Mouse (Mus musculus) thymus, postnatal 25 days (tissue): Measurements from ENCODE around the gene Myh7.
"Not testable (repeated sequence)": the region's sequence is repeated elsewhere in the genome, so short reads cannot be mapped to it uniquely, and the experiment has no call there.

Source experiments
- DNase-seq: peaks from one replicate; pipeline ENCODE4 v3.0.0; 2022

The Myh7 gene

DNA sequence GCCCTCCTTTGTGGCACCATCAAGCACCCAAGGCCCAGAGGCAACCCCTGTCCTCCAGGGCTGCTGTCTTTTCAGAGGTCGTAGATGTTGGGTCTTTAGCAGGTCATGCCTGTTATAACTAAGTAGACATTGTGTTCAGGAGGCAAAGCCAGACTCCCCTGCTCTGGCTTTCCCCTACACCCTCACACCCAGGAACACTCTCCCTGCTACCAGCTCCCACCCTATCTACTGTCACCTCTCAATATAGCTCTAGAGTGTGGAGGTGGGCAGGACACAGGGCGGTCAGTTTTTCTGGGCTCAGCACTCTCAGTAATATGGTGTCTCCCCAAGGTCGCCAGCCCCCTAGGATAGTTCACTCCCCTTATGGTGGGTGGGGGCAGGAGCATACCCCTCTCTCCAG lies 26.6 kb downstream of the Myh7 start:
- DNase-seq: no peak

DNA sequence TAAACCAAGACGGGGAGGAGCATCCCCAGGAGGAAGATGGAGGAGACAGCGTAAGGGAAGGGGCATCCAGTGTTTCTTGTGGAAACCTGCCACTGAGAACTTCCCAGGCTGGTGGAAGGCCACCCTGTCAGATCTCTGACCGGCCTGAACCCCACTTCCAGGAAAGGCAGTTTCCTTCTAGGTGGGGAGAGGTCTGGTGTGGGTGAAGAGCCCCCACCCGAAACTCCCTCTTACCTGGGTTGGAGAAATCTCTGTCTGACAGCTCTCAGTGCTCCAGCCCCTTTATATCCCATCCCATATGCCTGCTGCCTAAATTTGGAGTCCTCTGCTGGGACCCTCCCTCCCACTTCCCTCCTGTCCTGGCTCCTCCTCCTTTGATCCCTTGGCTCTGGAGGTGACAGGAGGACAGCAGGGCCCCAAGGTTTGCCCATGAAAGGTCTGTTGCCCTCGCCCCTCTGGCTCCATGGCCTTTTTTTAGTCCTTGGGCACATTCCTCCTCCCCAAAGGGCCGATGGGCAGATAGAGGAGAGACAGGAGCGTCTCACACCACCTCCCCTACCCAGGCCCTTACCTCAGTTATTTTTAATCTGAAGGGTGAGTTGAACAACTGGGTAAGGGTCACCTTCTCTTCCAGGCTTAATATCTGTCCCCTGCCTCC lies 28.0 kb downstream of the Myh7 start, which contains the start of gene Myh6:
Gene Myh6 (minus strand): TSS at position 608 of the 658 bp plus-strand sequence.
- DNase-seq: no peak

DNA sequence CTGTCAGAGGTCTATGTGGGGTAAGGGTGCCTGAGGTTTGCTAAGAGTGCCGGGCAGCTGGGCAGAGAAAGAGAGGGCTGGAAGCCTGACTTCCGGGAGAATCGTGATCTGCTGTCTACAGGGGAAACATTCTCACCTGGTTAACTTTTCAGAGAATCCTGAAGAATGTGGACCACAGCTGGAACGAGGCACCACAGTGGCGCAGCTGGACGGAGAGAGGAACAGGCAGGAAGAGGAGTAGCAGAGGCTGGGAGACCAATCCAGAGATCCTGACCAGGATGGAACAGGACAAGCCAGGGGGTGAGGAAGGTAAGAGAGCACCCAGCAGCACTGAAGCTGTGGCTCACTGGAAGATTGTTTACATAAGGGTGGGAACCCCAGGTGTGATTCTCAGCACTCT lies 28.8 kb downstream of the Myh7 start:
- DNase-seq: no peak

DNA sequence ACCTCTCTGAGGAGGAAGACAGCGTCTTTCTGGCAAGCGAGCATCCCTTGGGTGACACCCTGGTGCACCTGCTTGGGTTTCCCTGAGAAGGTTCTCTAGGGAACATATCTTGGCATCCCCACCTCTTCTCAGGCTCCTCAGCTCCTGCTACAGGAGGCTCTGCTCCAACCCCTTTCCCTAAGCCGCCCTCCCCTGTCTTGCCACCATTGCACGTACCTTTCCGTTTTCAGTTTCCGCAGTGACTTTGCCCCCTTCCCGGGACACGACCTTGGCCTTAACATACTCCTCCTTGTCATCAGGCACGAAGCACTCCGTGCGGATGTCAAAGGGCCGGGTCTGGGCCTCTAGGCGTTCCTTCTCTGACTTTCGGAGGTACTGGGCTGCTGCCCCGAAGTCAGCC lies 29.4 kb downstream of the Myh7 start:
- no peak for DNase-seq

DNA sequence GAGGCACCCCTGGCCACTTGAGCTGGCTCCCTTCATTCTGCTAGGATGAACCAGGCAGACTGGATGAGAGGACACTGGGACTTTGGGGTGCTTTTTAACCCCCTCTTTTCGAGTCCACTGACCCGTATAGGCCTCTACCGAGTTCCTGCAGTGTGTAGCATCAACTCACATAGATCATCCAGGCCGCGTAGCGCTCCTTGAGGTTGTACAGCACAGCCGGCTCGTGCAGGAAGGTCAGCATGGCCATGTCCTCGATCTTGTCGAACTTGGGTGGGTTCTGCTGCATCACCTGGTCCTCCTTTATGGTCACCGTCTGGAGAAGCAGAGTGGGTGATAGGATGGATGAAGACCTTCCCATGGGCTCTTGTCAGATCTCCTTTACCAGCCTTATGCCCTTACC lies 30.7 kb downstream of the Myh7 start:
- DNase-seq: no peak

DNA sequence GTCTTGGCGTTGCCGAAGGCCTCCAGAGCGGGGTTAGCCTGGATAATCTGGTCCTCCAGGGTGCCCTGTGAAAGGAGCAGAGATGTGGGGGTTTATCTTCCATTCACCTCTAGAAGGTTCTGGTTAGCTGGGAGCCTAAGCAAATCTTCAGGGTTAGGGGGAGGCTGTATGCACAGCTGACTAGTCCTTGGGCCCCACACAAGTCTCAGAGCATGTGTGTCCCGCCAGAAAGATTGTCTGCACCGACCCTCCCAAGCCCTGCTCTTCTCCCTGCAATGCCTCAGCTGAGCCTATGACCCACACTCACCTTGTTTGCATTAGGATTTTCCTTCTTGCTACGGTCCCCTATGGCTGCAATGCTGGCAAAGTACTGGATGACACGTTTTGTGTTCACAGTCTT lies 31.7 kb downstream of the Myh7 start:
- DNase-seq: no peak

DNA sequence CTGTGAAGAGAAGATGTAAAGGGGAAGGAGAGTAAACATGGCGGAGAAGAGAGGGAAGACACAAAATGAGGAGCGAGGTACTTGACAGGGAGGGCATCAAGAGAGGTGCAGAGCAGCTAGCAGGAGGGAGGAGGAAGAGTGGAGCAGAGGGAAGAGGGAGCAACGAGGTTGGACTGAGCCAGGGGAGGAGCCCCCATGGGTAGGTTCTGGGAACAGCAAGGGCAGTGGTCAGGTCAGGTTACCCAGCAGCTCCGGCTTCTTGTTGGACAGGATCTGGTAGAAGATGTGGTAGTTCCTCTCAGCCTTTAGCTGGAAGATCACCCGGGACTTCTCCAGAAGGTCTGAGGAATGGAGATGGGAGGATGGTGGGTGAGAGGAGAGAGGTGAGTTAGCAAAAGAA lies 32.9 kb downstream of the Myh7 start:
- no peak for DNase-seq

DNA sequence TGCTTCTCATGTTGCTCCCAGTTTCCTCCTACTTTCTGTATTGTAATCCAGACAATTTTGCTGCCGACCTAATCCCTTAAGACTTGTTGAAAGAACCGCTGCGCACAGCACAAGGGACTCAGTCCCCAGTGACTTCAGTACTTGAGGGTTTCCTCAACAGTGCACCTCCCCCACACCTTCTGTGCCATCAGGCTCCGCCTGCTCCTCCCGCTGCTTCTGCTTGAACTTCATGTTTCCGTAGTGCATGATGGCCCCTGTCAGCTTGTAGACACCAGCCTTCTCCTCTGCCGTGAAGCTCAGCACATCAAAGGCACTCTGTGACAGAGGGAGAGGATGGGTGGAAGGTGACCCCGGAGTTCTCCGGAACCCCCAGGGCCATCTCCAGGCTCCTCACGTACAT lies 33.7 kb downstream of the Myh7 start:
- peak; percentile 22 for DNase-seq

DNA sequence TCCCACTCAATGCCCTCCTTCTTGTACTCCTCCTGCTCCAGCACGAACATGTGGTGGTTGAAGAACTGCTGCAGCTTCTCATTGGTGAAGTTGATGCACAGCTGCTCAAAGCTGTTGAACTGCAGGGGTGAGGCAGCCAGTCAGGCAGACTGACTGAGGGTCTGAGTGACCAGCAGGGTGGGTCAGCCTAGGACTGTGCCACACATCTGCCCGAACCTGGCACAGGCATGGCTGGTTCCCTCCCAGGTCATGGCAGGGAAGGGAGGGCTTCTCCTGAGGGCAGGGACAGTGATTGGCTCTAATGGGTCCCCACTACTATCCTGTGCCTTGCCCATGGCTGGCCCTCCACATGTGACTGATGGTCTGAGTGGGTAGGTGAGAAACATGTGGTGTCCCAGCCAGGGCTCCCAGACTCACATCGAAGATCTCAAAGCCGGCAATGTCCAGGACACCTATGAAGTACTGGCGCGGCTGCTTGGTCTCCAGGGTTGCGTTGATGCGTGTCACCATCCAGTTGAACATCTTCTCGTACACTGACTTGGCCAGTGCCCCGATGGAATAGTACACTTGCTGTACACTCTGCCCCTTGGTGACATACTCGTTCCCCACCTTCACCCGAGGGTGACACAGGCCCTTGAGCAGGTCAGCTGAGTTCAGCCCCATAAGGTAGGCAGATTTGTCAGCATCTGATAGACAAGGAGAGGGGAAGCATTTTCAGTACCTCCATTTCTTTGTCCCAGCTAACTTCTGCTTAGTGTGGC lies 34.4 kb downstream of the Myh7 start:
- DNase-seq: not testable (repeated sequence)

DNA sequence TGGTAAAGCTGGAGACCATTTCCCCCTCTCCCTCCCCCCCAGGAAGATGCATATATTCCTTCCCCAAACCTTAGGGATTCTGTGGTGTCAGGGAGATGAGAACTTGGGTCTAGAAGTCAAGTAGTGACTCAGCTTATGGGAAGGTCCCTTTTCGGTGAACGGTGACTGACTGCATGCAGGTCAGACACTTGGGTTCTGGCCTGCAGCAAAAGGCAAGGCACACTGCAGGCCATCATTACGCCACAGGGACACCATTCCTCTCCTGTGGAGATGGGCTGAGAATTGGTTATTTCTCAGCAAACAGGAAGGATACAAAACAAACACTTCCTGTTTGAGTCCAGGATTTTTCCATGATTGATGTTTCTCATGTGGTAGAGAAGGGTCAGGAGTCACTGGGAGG lies 35.2 kb downstream of the Myh7 start:
- no peak for DNase-seq

DNA sequence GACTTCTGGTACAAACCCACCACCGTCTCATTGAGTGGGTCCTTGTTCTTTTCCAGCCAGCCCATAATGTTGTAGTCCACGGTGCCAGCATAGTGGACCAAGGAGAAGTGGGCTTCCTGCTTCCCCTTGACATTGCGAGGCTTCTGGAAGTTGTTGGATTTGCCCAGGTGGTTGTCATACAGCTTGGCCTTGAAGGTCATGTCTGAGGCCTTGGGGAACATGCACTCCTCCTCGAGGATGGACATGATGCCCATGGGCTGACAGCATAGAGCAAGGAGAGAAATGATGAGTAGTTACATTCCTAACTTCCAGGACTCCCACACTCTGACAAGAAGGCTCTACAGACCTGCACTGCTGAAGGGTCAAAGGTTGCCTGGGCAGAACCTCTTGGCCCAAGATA lies 35.9 kb downstream of the Myh7 start:
- DNase-seq: no peak

DNA sequence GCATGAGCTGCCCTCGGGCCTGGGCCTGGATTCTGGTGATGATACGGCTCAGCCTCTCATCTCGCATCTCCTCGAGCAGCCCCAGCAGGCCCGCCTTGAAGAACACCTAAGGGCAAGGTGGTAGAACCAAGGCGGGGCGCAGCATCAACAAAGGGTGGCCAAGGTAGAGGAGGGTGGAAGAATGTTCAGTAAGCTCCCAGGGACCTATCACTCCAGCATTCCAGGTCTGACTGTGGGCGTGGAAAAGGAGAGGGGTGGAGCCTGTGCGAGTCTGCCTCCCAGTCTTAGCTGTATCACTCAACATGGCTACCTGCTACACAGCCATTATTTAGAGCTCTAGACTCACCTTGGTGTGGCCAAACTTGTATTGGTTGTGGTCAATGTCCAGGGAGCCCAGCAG lies 37.9 kb downstream of the Myh7 start:
- no peak for DNase-seq

DNA sequence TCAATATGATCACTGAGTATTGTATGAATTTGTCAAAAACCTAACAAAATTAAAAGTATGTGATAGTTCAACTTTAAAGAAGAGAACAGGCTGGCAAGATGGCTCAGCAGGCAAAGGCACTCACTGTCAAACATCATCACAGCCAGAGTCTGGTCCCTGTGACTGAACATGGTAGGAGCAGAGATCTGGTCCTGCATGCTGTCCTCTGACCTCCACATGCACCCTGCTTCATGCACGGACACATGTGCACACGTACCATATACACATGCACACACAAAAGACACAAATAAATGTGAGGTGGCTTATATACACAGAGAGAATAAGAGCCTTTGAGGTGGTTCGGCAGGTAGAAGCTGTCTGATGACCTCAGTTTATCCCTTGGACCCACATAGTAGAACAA lies 38.9 kb downstream of the Myh7 start:
- no peak for DNase-seq

DNA sequence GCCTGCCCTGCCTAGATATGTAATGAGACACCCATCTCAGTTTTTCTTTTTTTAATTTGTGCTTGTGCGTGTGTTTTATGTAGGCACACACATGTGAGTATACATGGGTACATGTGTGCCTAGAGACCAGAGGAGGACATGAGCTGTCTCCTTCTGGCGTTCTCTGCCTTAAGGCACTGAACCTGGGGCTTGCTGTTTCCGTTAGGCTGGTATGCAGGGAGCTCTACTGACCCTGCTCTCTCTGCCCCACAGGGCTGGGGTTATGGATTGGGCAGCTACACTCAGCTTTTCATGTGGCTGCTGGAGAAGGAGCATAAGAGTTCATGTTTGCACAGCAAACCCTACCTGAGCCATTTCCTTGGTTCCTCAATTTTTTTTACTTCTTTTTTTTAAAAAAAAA lies 40.0 kb downstream of the Myh7 start:
- DNase-seq: no peak

DNA sequence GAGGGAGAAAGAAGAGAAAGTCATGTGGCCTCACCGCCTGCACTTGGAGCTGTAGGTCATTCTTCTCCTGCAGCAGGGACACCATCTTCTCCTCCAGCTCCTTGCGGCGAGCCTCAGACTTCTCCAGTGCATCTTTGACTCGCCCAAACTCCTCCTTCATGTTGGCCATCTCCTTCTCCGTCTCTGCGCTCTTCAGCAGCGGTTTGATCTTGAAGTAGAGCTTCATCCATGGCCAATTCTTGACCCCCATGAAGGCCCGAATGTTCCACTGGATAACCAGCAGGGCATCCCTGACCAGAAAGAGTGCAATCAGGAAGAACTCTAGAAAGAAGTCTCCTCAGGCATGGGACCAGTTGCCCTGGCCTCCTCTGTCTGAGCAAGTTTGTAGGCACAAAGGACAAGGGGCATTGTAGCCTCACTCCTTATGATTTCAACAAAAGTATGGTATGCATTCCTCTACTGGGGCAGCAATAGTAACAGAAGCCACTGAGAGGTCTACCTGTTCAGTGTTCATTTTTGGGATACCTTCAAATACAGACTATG lies 40.7 kb downstream of the Myh7 start:
- no peak for DNase-seq

DNA sequence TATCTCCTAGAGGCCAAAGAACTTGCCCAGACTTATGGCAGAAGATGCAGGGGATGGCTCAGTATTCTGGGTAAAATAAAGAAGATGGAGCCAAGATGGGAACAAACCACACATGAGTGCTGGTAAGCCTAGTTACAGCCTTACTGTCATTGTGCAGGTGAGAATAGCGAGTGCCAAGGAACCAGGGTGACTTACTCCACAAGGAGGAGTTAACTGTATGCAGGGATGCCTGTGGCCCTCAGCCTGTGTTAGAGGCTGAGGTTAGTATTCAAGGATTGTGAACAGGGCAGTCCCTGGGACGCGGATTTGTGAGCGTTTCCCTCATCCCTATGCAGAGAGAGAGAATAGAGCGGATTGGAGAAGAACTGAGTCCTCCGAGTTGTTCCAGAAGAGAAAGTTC lies 42.8 kb downstream of the Myh7 start:
- no peak for DNase-seq

DNA sequence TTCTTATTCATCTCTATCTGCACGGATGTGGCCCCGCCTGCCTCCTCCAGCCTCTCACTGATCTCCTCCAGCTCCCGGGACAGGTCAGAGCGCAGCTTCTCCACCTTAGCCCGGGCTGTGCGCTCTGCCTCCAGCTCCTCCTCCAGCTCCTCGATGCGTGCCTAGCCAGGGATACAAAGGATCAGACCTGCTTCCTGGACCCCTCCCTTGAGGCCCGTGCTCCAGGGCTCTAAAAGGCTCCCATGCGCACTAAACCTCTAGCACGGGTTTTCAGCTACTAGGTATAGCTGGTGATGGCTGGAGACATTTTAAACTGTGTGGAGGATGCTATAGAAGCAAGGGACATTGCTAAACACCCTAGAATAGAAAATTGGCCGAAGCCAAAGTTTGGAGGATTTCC lies 43.9 kb downstream of the Myh7 start:
- no peak for DNase-seq

DNA sequence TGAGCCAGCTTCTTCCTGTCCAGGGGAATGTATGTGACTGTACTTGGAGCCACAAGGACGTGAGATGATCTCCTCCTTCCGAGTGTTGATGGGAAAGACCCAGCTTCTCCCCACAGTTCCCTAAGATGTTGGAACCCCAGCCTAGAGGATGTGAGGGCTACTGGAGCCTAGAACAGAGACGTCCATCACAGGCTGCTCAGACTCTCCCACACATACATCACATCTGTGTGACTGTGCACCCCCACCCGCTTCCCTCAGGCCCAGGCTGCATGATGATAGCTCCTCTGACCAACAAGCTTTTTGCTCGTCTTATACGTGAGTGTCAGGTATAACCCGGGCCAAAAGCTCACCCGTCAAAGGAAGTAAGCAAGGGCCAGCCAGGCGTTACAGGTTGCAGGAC lies 45.6 kb downstream of the Myh7 start:
- DNase-seq: no peak

DNA sequence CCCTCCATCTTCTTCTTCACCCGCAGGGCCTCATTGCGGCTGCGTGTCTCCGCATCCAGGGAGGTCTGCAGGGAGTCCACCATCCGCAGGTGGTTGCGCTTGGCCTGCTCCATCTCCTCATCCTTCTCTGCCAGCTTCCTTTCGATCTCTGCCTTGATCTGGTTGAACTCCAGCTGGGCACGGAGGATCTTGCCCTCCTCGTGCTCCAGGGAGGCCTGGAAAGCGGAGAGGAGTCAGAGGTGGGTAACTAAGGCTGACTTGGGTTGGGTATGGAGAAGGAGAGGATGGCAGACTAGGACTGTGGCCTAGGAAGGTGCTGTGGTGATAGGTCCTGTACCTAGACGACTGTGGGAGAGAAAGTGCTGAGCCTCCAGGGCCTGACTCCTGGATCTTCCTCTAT lies 47.4 kb downstream of the Myh7 start:
- not testable (repeated sequence) for DNase-seq

DNA sequence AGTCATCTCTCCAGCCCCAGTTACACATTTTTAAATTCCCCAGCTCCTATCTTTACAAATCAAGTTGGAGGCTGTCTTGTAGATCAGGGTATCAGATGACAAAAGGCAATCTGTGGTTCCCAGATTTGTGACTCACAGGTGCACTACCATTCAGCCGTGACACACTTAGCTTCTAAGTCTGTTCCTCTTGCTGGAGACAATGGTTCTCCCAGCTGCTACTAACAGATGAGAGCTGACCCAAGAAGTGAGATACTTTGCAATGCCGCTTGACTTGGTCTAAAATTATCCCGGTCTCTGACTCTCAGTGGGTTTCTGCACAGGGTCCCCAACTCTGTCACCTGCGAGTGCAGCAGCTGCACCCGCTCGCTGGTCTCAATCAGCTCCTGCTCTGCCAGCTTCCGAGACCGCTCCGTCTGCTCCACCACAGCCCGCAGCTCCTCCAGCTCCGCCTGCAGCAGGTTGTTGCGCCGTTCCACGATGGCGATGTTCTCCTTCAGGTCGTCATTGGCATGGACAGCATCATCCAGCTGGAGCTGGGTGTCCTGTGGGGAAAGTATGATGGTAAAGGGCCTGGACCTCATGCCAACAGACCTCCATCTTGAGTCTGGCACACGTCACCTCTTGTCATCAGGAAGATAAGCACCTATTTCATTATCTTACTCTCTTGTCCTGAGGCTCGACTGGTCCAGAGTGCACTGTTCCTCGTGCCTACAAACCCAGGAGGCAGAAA lies 48.3 kb downstream of the Myh7 start:
- DNase-seq: no peak

DNA sequence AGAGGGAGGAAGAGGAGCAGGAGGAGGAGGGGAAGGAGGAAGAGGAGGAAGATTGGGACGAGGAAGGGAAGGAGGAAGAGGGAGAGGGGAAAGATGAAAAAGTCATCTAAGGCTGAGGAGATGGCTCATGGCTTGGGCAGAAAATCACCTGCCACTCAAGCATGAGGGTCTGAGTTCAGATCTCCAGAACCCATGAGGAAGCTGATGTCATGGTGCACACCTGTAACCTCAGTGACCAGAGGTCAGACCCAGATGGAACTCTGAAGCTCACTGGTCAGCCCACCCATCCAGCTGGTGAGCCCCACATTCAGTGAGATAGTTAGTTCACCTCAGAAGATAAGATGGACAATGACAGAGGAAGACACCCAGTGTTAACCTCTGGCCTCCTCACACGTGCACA lies 49.5 kb downstream of the Myh7 start:
- DNase-seq: no peak

DNA sequence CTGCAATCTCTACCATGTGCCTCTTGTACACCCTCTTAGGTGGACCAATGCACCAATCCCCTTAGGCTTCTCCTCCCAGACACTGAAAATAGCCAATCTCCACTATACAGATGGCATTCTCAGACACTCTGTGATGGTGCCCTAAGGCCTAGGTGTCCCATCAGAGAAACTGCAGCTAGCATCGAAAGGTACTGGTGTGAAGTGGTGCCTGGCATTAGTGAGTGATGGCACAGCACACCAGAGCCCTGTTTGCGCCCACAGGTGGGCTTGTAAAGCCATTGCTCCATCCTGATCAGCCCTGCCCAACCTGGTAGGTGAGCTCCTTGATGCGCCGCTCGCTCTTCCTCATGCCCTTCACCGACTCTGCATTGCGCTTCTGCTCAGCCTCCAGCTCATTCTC lies 50.5 kb downstream of the Myh7 start:
- no peak for DNase-seq

DNA sequence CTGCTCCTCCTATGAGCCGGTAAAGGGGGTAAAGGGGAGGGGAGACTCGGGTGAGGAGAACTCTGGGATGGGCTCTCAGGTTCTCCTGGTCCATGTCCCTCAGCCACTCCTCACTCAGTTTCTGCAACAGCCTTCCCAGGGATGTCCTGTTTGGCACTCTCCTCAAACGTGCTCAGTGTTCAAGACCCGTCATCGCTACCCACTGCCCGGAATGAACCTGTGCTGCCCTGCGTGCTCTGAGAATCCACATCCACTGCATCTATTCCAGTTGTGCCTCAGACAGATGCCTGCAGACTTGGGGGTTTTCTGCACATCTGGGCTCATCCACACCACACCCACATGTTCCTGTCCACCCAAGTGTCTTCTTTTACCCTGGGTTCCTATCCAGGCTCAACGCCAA lies 51.9 kb downstream of the Myh7 start:
- no peak for DNase-seq
